Mouse (Mus musculus) CH12.LX (cell line): Measurements from ENCODE around the gene Krtap29-1. TPM values are rescaled to one million over a fixed set of nuclear protein-coding genes. Genes with fewer than 3 reads are reported as not detected.

Experiments used
- DNase-seq: peaks from one replicate; pipeline ENCODE4 v3.0.0-alpha.2; 2013; ENCODE audit errors: extremely low read depth
- H3K27ac ChIP-seq: 2 replicates; pipeline ENCODE4 v1.5.1; 2012; ENCODE audit warnings: low read depth, mild to moderate bottlenecking, control low read depth, moderate library complexity; ENCODE audit not compliant: insufficient read depth
- H3K27me3 ChIP-seq: replicated peaks from 2 replicates; pipeline ENCODE3; 2012; ENCODE audit warnings: inconsistent platforms
- H3K36me3 ChIP-seq, 2 experiments: replicated peaks in 1 of 2; 2 replicates each; pipeline versions ENCODE3 to v1.6.1; 2012; ENCODE audit warnings: inconsistent platforms in 1 of 2, low read length in 1 of 2, mild to moderate bottlenecking in 1 of 2, mixed read lengths in 1 of 2, moderate library complexity in 1 of 2; ENCODE audit not compliant: control insufficient read depth in 1 of 2, insufficient read depth in 1 of 2
- H3K4me1 ChIP-seq, 2 experiments: 2 replicates each; pipeline ENCODE4 v1.6.1; 2012; ENCODE audit warnings: inconsistent platforms in 1 of 2, moderate library complexity in 1 of 2; ENCODE audit not compliant: insufficient read depth in 2 of 2, control insufficient read depth in 1 of 2
- H3K4me2 ChIP-seq: 2 replicates; pipeline ENCODE4 v1.6.1; 2012; ENCODE audit warnings: low read depth, mild to moderate bottlenecking, control low read depth; ENCODE audit not compliant: poor library complexity, insufficient read depth, severe bottlenecking
- H3K4me3 ChIP-seq, 3 experiments: fragments of 150-350 bp in 1 of 3; sonication (generic) in 1 of 3; replicated peaks in 1 of 3; 2 replicates each; pipeline versions ENCODE3 to v1.5.1; 2011 to 2012; ENCODE audit warnings: low read depth in 2 of 3, low read length in 2 of 3, mild to moderate bottlenecking in 2 of 3, moderate library complexity in 2 of 3, control low read depth in 1 of 3, improper control_type of control experiment in 1 of 3, inconsistent platforms in 1 of 3, mixed read lengths in 1 of 3; ENCODE audit not compliant: poor library complexity in 1 of 3
- H3K79me2 ChIP-seq: replicated peaks from 2 replicates; pipeline ENCODE4 v1.6.1; 2012; ENCODE audit warnings: mild to moderate bottlenecking, moderate library complexity; ENCODE audit not compliant: control insufficient read depth, poor library complexity, insufficient read depth, severe bottlenecking; ENCODE audit errors: extremely low read depth
- H3K9ac ChIP-seq: 2 replicates; pipeline ENCODE4 v1.6.1; 2012; ENCODE audit warnings: low read depth, mild to moderate bottlenecking, control low read depth, moderate library complexity; ENCODE audit not compliant: insufficient read depth
- H3K9me3 ChIP-seq: replicated peaks from 2 replicates; pipeline ENCODE3; 2012; ENCODE audit warnings: low read length, inconsistent platforms, mixed read lengths
- E2F4 ChIP-seq: IDR thresholded peaks from 2 replicates; pipeline ENCODE4 v1.6.1; 2011; ENCODE audit warnings: low read depth, low read length, improper control_type of control experiment; ENCODE audit not compliant: insufficient replicate concordance
- ELF1 ChIP-seq: IDR thresholded peaks from 2 replicates; pipeline ENCODE4 v1.6.1; 2014; ENCODE audit warnings: low read depth, mild to moderate bottlenecking, inconsistent platforms, low read length, improper control_type of control experiment
- EP300 ChIP-seq: IDR thresholded peaks from 2 replicates; pipeline ENCODE4 v1.6.1; 2011; ENCODE audit warnings: low read length, improper control_type of control experiment
- GABPA ChIP-seq: IDR thresholded peaks from 2 replicates; pipeline ENCODE4 v1.6.1; 2012; ENCODE audit warnings: low read depth, low read length, improper control_type of control experiment, inconsistent platforms; ENCODE audit not compliant: insufficient replicate concordance
- HCFC1 ChIP-seq: IDR thresholded peaks from 2 replicates; pipeline ENCODE4 v1.6.1; 2012; ENCODE audit warnings: low read depth, mild to moderate bottlenecking, inconsistent platforms, low read length, improper control_type of control experiment
- MAX ChIP-seq: IDR thresholded peaks from 2 replicates; pipeline ENCODE4 v1.6.1; 2011; ENCODE audit warnings: low read length, improper control_type of control experiment
- MAZ ChIP-seq: IDR thresholded peaks from 2 replicates; pipeline ENCODE4 v1.6.1; 2012; ENCODE audit warnings: low read depth, mild to moderate bottlenecking, inconsistent platforms, low read length, improper control_type of control experiment, moderate library complexity
- MYC ChIP-seq: IDR thresholded peaks from 2 replicates; pipeline ENCODE4 v1.6.1; 2011; ENCODE audit warnings: low read depth, mild to moderate bottlenecking, improper control_type of control experiment, low read length
- NRF1 ChIP-seq: IDR thresholded peaks from 2 replicates; pipeline ENCODE4 v1.6.1; 2014; ENCODE audit warnings: low read depth, mild to moderate bottlenecking, inconsistent platforms, low read length, improper control_type of control experiment, moderate library complexity
- PAX5 ChIP-seq: IDR thresholded peaks from 2 replicates; pipeline ENCODE4 v1.6.1; 2012; ENCODE audit warnings: low read length, inconsistent platforms, mixed read lengths
- POLR2A ChIP-seq: IDR thresholded peaks from 2 replicates; pipeline ENCODE4 v1.6.1; 2011; ENCODE audit warnings: low read depth, mild to moderate bottlenecking, improper control_type of control experiment, low read length
- POLR2AphosphoS2 ChIP-seq: IDR thresholded peaks from 2 replicates; pipeline ENCODE4 v1.6.1; 2011; ENCODE audit warnings: low read depth, low read length, improper control_type of control experiment
- RAD21 ChIP-seq: IDR thresholded peaks from 2 replicates; pipeline ENCODE4 v1.6.1; 2011; ENCODE audit warnings: low read depth, mild to moderate bottlenecking, low read length, improper control_type of control experiment, moderate library complexity
- SIN3A ChIP-seq: IDR thresholded peaks from 2 replicates; pipeline ENCODE4 v1.6.1; 2012; ENCODE audit warnings: low read length, improper control_type of control experiment, inconsistent platforms
- SMC3 ChIP-seq: IDR thresholded peaks from 2 replicates; pipeline ENCODE4 v1.6.1; 2011; ENCODE audit warnings: low read depth, low read length, improper control_type of control experiment
- UBTF ChIP-seq: IDR thresholded peaks from 2 replicates; pipeline ENCODE4 v1.6.1; 2012; ENCODE audit warnings: low read depth, mild to moderate bottlenecking, inconsistent platforms, low read length, improper control_type of control experiment, moderate library complexity
- USF2 ChIP-seq: conservative IDR thresholded peaks from 2 replicates; pipeline ENCODE4 v1.6.1; 2011; ENCODE audit warnings: low read depth, low read length, improper control_type of control experiment
- ZC3H11A ChIP-seq: IDR thresholded peaks from 2 replicates; pipeline ENCODE4 v1.6.1; 2012; ENCODE audit warnings: low read depth, mild to moderate bottlenecking, inconsistent platforms, low read length, improper control_type of control experiment
- ZKSCAN1 ChIP-seq: IDR thresholded peaks from 2 replicates; pipeline ENCODE4 v1.6.1; 2012; ENCODE audit warnings: low read depth, inconsistent platforms, low read length, improper control_type of control experiment, borderline replicate concordance
- ZMIZ1 ChIP-seq: IDR thresholded peaks from 2 replicates; pipeline ENCODE4 v1.6.1; 2012; ENCODE audit warnings: low read depth, mild to moderate bottlenecking, inconsistent platforms, low read length, improper control_type of control experiment
- dilution Hi-C: fragments of 300-500 bp; cut with MboI; formaldehyde crosslinking; loops from 2 replicates; pipeline ENCODE4 v1.14.3; 2020; ENCODE audit warnings: low sequenced_read_pairs; ENCODE audit not compliant: extremely low pct_unique_long_range_greater_than_20kb, extremely low pct_ligation_motif_present
- in situ Hi-C: fragments of 300-500 bp; cut with MboI; formaldehyde crosslinking; loops from 3 replicates; pipeline ENCODE4 v1.14.3; 2019; ENCODE audit warnings: low sequenced_read_pairs, low pct_ligation_motif_present, low pct_unique_long_range_greater_than_20kb, mixed read lengths
- polyA plus RNA-seq: library from polyadenylated mRNA; unstranded; fragments of >175 nt; gene quantifications from 2 replicates; pipeline ENCODE4 v1.2.1, GENCODE M21; 2012; ENCODE audit warnings: low read depth; ENCODE audit not compliant: insufficient read length
- total RNA-seq, 2 experiments: library from RNA; depleted of rRNA; stranded (reverse); fragments of 300-350 nt in 1 of 2; fragments of >200 nt in 1 of 2; gene quantifications; 2 replicates each; pipeline ENCODE4 v1.2.3; 2012 to 2014

The Krtap29-1 gene
- not detected in 2 replicates for total RNA-seq (2012; rRNA removed)
- total RNA-seq (2014; rRNA removed): not detected in 2 replicates
- not detected in 2 replicates for polyA plus RNA-seq

- H3K4me1 ChIP-seq: peaks cover 7 to 11% of the 10 kb centered on the region in 2 experiments; a peak in 3 of 4 replicates
These were observed at the start of gene Krtap29-1 for GRCm38 (mm10) chr11:99978953-99979352. Krtap29-1 (minus strand) TSS chr11:99979053.

GRCm38 (mm10) chr11:100021438-100021837 lies 42.6 kb upstream of the Krtap29-1 start:
- no peaks in the 10 kb centered on the region for H3K4me1 ChIP-seq
- no peak overlapping the region for H3K4me2 ChIP-seq
- H3K9me3 ChIP-seq: no peaks in the 10 kb centered on the region
- H3K27me3 ChIP-seq: peaks cover 89% of the 10 kb centered on the region
- dilution Hi-C loops (no loop called here), in situ Hi-C loops (no loop called here)
- H3K36me3 ChIP-seq: no peaks in the 10 kb centered on the region
- no peaks in the 10 kb centered on the region for H3K79me2 ChIP-seq
- no peak overlapping the region for H3K4me3 ChIP-seq
- no peak overlapping the region for H3K9ac ChIP-seq
- no peak overlapping the region for H3K27ac ChIP-seq
- no peak for TF ChIP-seq EP300
- TF ChIP-seq HCFC1: no peak
- TF ChIP-seq MAZ: no peak
- TF ChIP-seq NRF1: no peak
- no peak for TF ChIP-seq ELF1
- TF ChIP-seq ZMIZ1: no peak
- no peak for TF ChIP-seq UBTF
- no peak for TF ChIP-seq USF2
- TF ChIP-seq POLR2AphosphoS2: no peak
- no peak for TF ChIP-seq POLR2A
- TF ChIP-seq ZC3H11A: no peak
- no peak for TF ChIP-seq ZKSCAN1
- TF ChIP-seq GABPA: no peak
- TF ChIP-seq MYC: no peak
- TF ChIP-seq MAX: no peak
- no peak for DNase-seq

More at GRCm38 (mm10) chr11:99978953-99979352, at the start of gene Krtap29-1:
- Histone ChIP-seq H3K79me2 (no peaks in the 10 kb centered on the region), H3K36me3 (no peaks in the 10 kb centered on the region), H3K9ac (no peak within 1 kb of the TSS), H3K9me3 (no peaks in the 10 kb centered on the region), H3K27ac (no peak within 1 kb of the TSS), H3K27me3 (peaks cover 75% of the 10 kb centered on the region), H3K4me2 (no peak within 1 kb of the TSS), H3K4me3 (no peak within 1 kb of the TSS)
- TF ChIP-seq SMC3 (no peak), ZKSCAN1 (no peak), MAX (no peak), RAD21 (no peak), PAX5 (no peak), GABPA (no peak), E2F4 (no peak), HCFC1 (no peak), UBTF (no peak), SIN3A (no peak), MYC (no peak)
- in situ Hi-C loops (no loop called here), dilution Hi-C loops (no loop called here)
- no peak for DNase-seq
